Mouse (Mus musculus): Measurements from ENCODE around the gene Dirc2.

Gene Dirc2

GRCm38 (mm10) chr16:35738096-35738767 lies 30.9 kb downstream of the Dirc2 start:
- no peak for DNase-seq

- no peak for DNase-seq
Measured at GRCm38 (mm10) chr16:35734038-35734437, 35.1 kb downstream of the Dirc2 start.

GRCm38 (mm10) chr16:35732096-35732495 lies 37.1 kb downstream of the Dirc2 start:
- no peak for DNase-seq

- DNase-seq, result no peak
Measured at GRCm38 (mm10) chr16:35729151-35729738, 39.9 kb downstream of the Dirc2 start.

- DNase-seq, result no peak
Measured at GRCm38 (mm10) chr16:35726601-35727000, 42.6 kb downstream of the Dirc2 start.

- no peak for DNase-seq
Measured at GRCm38 (mm10) chr16:35724561-35724960, 44.6 kb downstream of the Dirc2 start.

- DNase-seq, result no peak
Measured at GRCm38 (mm10) chr16:35717761-35718160, 51.4 kb downstream of the Dirc2 start.

GRCm38 (mm10) chr16:35716257-35716656 lies 52.9 kb downstream of the Dirc2 start:
- no peak for DNase-seq

- no peak for DNase-seq
Measured at GRCm38 (mm10) chr16:35715771-35716170, 53.4 kb downstream of the Dirc2 start.

- DNase-seq, result no peak
Measured at GRCm38 (mm10) chr16:35715350-35715749, 53.8 kb downstream of the Dirc2 start.

- DNase-seq, result no peak
Measured at GRCm38 (mm10) chr16:35714689-35715088, 54.5 kb downstream of the Dirc2 start.

- no peak for DNase-seq
Measured at GRCm38 (mm10) chr16:35713606-35714005, 55.5 kb downstream of the Dirc2 start.

GRCm38 (mm10) chr16:35711004-35711403 lies 58.2 kb downstream of the Dirc2 start:
- DNase-seq, result peak; percentile 47

GRCm38 (mm10) chr16:35707004-35707403 lies 62.2 kb downstream of the Dirc2 start:
- no peak for DNase-seq

- no peak for DNase-seq
Measured at GRCm38 (mm10) chr16:35704796-35705195, 64.4 kb downstream of the Dirc2 start.

GRCm38 (mm10) chr16:35703763-35704679 lies 65.1 kb downstream of the Dirc2 start:
- DNase-seq, result peak; percentile 52

GRCm38 (mm10) chr16:35701823-35702222 lies 67.3 kb downstream of the Dirc2 start:
- DNase-seq, result peak; percentile 24

GRCm38 (mm10) chr16:35696103-35696502 lies 73.1 kb downstream of the Dirc2 start:
- no peak for DNase-seq

- no peak for DNase-seq
Measured at GRCm38 (mm10) chr16:35694250-35694846, 74.8 kb downstream of the Dirc2 start.

- no peak for DNase-seq
Measured at GRCm38 (mm10) chr16:35691606-35692005, 77.5 kb downstream of the Dirc2 start.

- no peak for DNase-seq
Measured at GRCm38 (mm10) chr16:35686491-35686890, 82.7 kb downstream of the Dirc2 start.

GRCm38 (mm10) chr16:35685027-35685426 lies 84.1 kb downstream of the Dirc2 start:
- DNase-seq, result no peak
